Mouse (Mus musculus): ENCODE data around the gene Trmt11.
"Not testable (repeated sequence)": the region's sequence is repeated elsewhere in the genome, so short reads cannot be mapped to it uniquely, and the experiment has no call there.

Gene Trmt11

GRCm38 (mm10) chr10:30555686-30556578 lies 44.6 kb downstream of the Trmt11 start:
- no peak for DNase-seq (ENCODE audit: low spot score)

GRCm38 (mm10) chr10:30552377-30552776 lies 48.2 kb downstream of the Trmt11 start:
- no peak for DNase-seq (ENCODE audit: low spot score)

GRCm38 (mm10) chr10:30549974-30550373 lies 50.6 kb downstream of the Trmt11 start:
- DNase-seq (ENCODE audit: low spot score): no peak

- no peak for DNase-seq (ENCODE audit: low spot score)
These were observed 62.1 kb downstream of the Trmt11 start for GRCm38 (mm10) chr10:30538538-30538815.

- no peak for DNase-seq (ENCODE audit: low spot score)
These were observed 62.6 kb downstream of the Trmt11 start for GRCm38 (mm10) chr10:30537734-30538537.

- not testable (repeated sequence) for DNase-seq (ENCODE audit: low spot score)
These were observed 64.6 kb downstream of the Trmt11 start for GRCm38 (mm10) chr10:30535930-30536329.

- no peak for DNase-seq (ENCODE audit: low spot score)
These were observed 73.4 kb downstream of the Trmt11 start for GRCm38 (mm10) chr10:30527122-30527521.

- no peak for DNase-seq (ENCODE audit: low spot score)
These were observed 78.8 kb downstream of the Trmt11 start for GRCm38 (mm10) chr10:30521727-30522126.

GRCm38 (mm10) chr10:30519143-30519542 lies 81.4 kb downstream of the Trmt11 start:
- no peak for DNase-seq (ENCODE audit: low spot score)

GRCm38 (mm10) chr10:30517224-30517623 lies 83.3 kb downstream of the Trmt11 start:
- no peak for DNase-seq (ENCODE audit: low spot score)

GRCm38 (mm10) chr10:30516771-30517170 lies 83.8 kb downstream of the Trmt11 start:
- DNase-seq (ENCODE audit: low spot score): no peak

- DNase-seq (ENCODE audit: low spot score): no peak
These were observed 95.8 kb downstream of the Trmt11 start for GRCm38 (mm10) chr10:30504736-30505135.

GRCm38 (mm10) chr10:30503168-30503567 lies 97.4 kb downstream of the Trmt11 start:
- no peak for DNase-seq (ENCODE audit: low spot score)

GRCm38 (mm10) chr10:30502718-30503117 lies 97.8 kb downstream of the Trmt11 start:
- no peak for DNase-seq (ENCODE audit: low spot score)

GRCm38 (mm10) chr10:30498223-30498622 lies 102.3 kb downstream of the Trmt11 start:
- DNase-seq (ENCODE audit: low spot score): not testable (repeated sequence)
